Mouse (Mus musculus) gonadal fat pad, adult 2 months (tissue): ENCODE results near the gene Edil3. TPM values are rescaled to one million over a fixed set of nuclear protein-coding genes. Genes with fewer than 3 reads are reported as not detected.

ENCODE experiments used
- DNase-seq: peaks from one replicate; pipeline ENCODE4 v3.0.0-alpha.2; 2012; ENCODE audit warnings: low read depth
- polyA plus RNA-seq: library from polyadenylated mRNA; depleted of rRNA; stranded (reverse); fragments of >200 nt; gene quantifications from 2 replicates; pipeline ENCODE4 v1.2.3, GENCODE M21; 2012; rRNA removed

Edil3 gene
- polyA plus RNA-seq = 0.04 and 0.08 TPM in 2 replicates

- DNase-seq = no peak
These were observed at the start of gene Edil3 for GRCm38 (mm10) chr13:88821440-88822331. TSS of gene Edil3 (plus strand) at chr13:88821472.

DNA sequence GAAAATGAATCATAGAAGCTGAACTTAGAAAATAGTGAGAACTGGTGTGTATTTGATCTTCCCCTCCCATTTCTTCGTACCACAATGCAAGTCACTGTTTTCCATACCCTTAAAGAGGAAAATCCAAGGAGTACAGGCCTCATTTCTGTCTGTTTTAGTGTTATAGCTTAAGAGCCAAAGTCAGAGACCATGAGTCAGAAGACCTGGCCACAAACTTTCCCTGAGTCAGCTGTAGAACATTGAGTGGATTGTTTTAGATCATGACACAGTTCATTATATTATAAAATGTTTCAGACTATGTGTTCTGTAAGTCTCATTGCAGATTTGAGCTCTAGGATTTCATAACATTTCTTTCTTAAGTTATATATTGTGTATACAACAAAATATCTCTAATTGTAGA is 22.1 kb upstream of the Edil3 start:
- no peak for DNase-seq

- no peak for DNase-seq
These were observed 20.3 kb upstream of the Edil3 start for GRCm38 (mm10) chr13:88801006-88801405.

- DNase-seq = no peak
These were observed 15.4 kb upstream of the Edil3 start for GRCm38 (mm10) chr13:88805838-88806237.

DNA sequence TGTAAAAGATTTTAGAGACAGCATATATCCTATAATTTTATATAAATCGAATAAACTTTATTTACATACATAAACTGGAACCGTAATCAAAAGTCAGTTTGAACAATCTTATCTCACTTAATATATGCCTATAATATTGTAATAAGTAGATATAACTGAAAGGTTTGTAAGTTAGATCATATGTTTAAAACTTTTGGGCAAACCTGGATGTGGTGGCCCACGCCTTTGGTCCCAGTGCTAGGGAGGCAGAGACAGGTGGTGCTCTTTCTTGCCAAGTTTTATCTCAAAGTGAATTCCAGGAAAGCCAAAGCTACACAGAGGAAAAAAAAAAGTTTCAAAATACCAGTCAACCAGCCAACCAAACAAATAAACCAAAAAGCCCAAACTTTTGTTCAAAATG is 15.0 kb upstream of the Edil3 start:
- DNase-seq = no peak

DNA sequence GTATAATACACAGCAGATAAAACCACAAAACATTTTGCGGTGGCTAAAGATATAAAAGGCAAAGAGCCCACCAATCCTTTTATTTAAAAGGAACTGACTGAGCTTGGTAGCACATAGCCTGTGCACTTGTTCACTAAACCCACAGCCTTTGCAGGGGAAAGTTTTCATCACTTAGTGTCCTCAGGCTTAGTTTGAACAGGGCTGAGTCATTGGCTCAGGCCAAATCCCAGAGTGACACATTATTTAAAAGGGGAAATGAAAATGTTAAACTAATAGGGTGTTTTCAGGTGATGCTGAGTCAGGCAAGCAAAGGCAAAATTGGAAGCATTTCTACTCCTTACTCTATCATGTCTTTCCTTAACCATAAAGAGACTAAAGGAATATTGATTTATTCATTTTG is 11.2 kb upstream of the Edil3 start:
- DNase-seq = no peak

DNA sequence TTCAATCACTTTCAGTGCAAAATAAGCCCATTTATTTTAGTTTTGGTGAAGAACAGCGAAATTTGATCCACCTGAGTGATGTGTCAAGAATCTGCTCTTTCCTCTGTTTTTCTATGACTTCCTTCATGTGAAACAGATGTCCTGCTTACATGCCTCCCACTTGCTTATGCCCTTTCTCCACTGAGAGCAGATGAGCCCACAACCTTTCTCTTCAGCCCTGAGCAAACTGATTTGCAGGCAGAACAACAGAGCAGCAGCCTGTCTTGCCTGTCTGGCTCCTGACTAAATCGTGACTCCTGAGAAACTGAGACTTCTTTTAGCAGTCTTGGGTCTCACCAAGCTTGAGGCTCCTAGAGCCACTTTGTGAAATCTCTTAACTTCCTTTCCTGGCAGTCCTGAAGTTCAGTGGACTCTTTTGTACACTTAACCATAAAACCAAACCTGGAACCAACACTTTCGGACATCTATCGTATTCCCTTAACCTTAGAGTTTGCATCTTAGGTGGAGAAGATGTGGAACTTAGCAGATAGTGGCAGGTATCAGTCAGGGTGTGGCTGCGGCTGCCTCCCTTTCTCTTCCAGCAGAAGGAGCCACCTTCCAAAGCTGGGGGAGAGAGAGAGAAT is 475 bp upstream of the Edil3 start:
- no peak for DNase-seq

- DNase-seq = no peak
These were observed 1.1 kb downstream of the Edil3 start for GRCm38 (mm10) chr13:88822332-88822895.

GRCm38 (mm10) chr13:88822976-88823521 is 1.8 kb downstream of the Edil3 start:
- DNase-seq = no peak

DNA sequence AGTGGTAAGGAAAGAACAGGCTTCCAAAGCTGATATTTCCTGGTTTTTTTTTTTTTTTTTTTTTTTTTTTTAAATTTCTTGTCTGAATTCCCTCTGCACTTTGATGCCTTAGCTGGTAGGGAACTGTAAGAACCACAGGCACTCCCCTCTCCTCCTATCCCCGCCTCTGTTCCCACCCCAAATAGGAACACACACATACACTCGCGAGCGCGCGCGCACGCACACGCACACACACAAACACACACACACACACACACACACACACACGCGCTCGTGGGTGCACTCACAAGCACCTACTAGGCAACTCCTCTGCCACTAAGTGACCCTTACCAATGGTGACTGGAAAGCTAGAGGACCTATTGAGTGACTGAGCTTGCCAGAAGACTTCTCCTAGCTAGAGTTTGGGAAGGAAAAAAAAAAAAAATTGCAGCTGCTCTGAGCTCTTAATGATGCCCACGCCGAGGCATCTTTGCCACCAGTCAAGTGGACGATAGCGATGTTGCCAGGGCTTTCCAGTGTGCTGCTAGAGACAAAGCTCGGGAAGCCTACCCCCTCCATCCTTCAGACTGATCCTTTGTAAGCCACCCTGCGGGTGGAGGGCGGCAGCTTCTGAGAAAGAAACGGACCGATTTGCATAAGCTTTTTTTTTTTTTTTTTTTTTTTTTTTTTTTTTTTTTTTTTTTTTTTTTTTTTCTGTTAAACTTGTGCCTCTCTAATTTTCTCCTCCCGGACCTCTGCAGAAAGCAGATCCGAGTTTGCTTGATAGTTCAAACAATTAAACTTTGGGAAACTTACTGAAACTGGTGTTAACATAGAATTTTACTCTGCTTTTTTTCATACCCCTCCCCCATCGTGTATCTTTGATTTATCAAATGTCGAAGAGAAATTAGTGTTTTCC is 2.5 kb downstream of the Edil3 start:
- DNase-seq = no peak

DNA sequence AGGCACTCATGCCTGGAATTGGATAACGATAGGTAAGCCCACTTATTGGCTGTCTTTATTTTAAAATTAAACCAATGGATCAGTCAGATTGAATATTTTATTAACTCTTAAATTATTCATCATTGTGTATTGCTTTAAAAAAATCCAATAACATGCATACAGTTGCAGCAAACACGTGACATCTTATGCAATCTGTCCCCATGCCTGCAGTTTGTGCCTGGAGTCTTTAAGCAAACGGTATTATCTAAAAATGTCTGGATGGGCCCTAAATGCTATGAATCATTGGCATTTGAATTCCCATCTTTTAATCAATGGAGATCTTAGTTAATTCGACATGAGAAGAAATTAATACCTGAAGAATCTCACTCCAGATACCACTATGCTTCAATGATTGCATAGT is 3.2 kb downstream of the Edil3 start:
- no peak for DNase-seq

- no peak for DNase-seq
These were observed 7.1 kb downstream of the Edil3 start for GRCm38 (mm10) chr13:88828362-88828761.

DNA sequence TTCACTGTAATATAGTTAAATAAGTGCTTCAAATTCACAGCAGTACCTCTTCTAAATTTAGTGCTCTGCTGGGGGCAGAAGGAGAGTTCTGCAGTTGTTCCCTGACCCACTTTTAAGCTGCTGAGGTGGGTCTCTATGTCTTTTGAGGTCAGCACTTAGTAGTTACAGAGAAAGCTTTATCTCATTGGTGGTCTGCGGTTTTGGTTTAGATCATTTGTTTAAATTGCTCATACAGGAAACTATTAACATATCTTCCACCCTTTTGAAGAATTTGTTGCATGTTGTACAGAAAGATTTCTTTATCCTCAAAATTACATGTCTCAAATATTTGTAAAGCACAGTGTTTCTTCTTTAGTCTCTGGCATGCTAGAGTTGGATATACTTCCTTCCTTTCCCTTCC is 12.5 kb downstream of the Edil3 start:
- DNase-seq = no peak

- no peak for DNase-seq
These were observed 28.5 kb downstream of the Edil3 start for GRCm38 (mm10) chr13:88849739-88850138.

GRCm38 (mm10) chr13:88879960-88880359 is 58.7 kb downstream of the Edil3 start:
- DNase-seq = no peak

- DNase-seq = no peak
These were observed 69.5 kb downstream of the Edil3 start for GRCm38 (mm10) chr13:88890728-88891127.

DNA sequence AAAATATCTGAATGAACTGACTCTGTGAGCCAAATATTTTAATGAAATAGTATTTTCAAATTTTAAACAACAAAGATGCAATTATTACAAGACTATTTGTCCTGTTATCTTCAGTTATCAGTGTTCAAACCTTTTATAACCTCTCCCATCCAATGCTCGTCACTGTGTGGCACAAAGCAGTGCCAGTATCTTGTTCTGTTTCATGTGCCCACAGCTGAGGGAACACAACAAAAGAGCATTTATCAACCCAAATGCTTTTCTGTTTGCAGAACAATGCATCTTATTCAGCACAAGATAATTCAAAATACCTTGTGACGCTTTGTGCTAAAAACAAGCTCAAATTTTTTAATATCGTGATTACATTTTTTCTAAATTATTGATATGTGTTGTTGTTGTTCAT is 78.8 kb downstream of the Edil3 start:
- DNase-seq = no peak

- no peak for DNase-seq
These were observed 86.1 kb downstream of the Edil3 start for GRCm38 (mm10) chr13:88907405-88907804.

DNA sequence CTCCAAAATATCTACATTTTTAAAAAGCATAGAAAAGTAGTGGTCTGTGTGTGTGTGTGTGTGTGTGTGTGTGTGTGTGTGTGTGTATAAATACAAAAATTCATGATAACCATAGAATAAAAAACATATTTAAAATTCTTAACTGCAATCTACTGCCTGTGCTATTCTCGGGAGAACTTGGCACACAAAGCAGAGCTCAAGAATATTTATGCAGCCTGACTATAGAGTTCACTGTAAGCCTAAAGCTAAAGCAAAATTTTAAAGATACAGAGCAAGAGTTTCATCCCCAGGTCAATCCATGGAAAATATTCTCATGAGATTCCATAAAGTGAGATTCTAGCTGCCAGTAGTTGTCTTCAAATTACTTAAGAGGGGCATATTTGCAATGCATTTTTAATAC is 86.9 kb downstream of the Edil3 start:
- DNase-seq = no peak

GRCm38 (mm10) chr13:88916503-88916902 is 95.2 kb downstream of the Edil3 start:
- DNase-seq = no peak

DNA sequence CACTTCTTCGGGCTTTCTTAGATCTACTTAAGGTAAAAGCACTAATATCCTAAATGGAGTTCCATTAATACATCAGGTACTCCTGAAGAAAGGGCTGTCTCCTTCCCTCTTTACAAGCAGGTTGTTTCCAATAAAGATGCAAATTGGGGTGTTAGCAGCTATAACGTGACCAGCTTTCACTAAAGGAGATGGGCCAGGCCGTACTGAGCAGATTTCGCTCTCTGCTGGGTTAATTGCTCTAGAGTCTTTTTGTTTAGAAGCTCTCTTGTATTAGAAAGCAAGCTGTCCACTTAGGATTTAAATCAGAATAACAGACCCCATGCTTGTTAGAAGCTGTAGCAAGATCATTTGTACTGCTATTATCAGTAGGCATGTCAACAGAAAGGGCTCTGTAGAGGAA is 108.4 kb downstream of the Edil3 start:
- DNase-seq = no peak

- DNase-seq = no peak
These were observed 117.3 kb downstream of the Edil3 start for GRCm38 (mm10) chr13:88938564-88938963.
